Mouse (Mus musculus) limb, embryonic 14.5 days (tissue): Measurements from ENCODE around the gene Olfr1107. TPM values are rescaled to one million over a fixed set of nuclear protein-coding genes. Genes with fewer than 3 reads are reported as not detected.

ENCODE experiments used
- ATAC-seq: fragments of 200-750 bp; cut with Nextera tagmentation; 2 replicates; pipeline ENCODE4 v1.8.0; 2017; ENCODE audit warnings: low read depth, moderate number of reproducible peaks, moderate TSS enrichment; ENCODE audit not compliant: low FRiP score
- DNase-seq: peaks from one replicate; pipeline ENCODE4 v3.0.0-alpha.2; 2015; ENCODE audit warnings: low spot score
- H3K27ac ChIP-seq: fragments of 300-500 bp; sonication (generic); replicated peaks from 2 replicates; pipeline ENCODE4 v1.5.1; 2014; ENCODE audit warnings: low read depth, mild to moderate bottlenecking, low read length, moderate library complexity, mixed read lengths
- H3K27me3 ChIP-seq: fragments of 300-500 bp; sonication (generic); 2 replicates; pipeline ENCODE4 v1.6.1; 2014; ENCODE audit warnings: low read length, mixed read lengths; ENCODE audit not compliant: control insufficient read depth, insufficient read depth
- H3K36me3 ChIP-seq: fragments of 300-500 bp; sonication (generic); 2 replicates; pipeline ENCODE4 v1.6.1; 2014; ENCODE audit warnings: mild to moderate bottlenecking, low read length, moderate library complexity, mixed read lengths; ENCODE audit not compliant: control insufficient read depth, insufficient read depth
- H3K4me1 ChIP-seq: fragments of 300-500 bp; sonication (generic); 2 replicates; pipeline ENCODE4 v1.6.1; 2014; ENCODE audit warnings: antibody characterized with exemption, low read length, mixed read lengths; ENCODE audit not compliant: control insufficient read depth, insufficient read depth
- H3K4me2 ChIP-seq: fragments of 300-500 bp; sonication (generic); replicated peaks from 2 replicates; pipeline ENCODE4 v1.6.1; 2014; ENCODE audit warnings: low read depth, mild to moderate bottlenecking, low read length, moderate library complexity; ENCODE audit not compliant: severe bottlenecking
- H3K4me3 ChIP-seq: fragments of 300-500 bp; sonication (generic); replicated peaks from 2 replicates; pipeline ENCODE4 v1.5.1; 2014; ENCODE audit warnings: low read length
- H3K9ac ChIP-seq: fragments of 300-500 bp; sonication (generic); 2 replicates; pipeline ENCODE4 v1.6.1; 2014; ENCODE audit warnings: mild to moderate bottlenecking, low read depth, low read length, moderate library complexity; ENCODE audit not compliant: severe bottlenecking
- H3K9me3 ChIP-seq: fragments of 300-500 bp; sonication (generic); 2 replicates; pipeline ENCODE4 v1.6.1; 2016; ENCODE audit warnings: low read length; ENCODE audit not compliant: control insufficient read depth
- POLR2A ChIP-seq: fragments of 200-500 bp; IDR thresholded peaks from 2 replicates; pipeline ENCODE4 v1.8.0; 2012; ENCODE audit warnings: inconsistent platforms, mild to moderate bottlenecking, moderate library complexity, borderline replicate concordance; ENCODE audit not compliant: insufficient read depth, insufficient read length; ENCODE audit errors: extremely low read depth
- WGBS: fragments of 180-500 bp; shearing (Covaris S2); extraction: QIAGEN DNeasy Blood & Tissue Kit; methylation state at CpG from one replicate; pipeline ENCODE4 v1.1.7; 2014; 5-methylcytosine and 5-hydroxymethylcytosine counted together
- polyA plus RNA-seq, 2 experiments: library from polyadenylated mRNA; depleted of rRNA in 1 of 2; stranded (reverse) in 1 of 2; unstranded in 1 of 2; fragments of >200 nt; fragmentation: Nextera tagmentation in 1 of 2; extraction: Ambion mirVana in 1 of 2; gene quantifications; 2 replicates each; pipeline versions ENCODE4 v1.2.1 to v1.2.3; 2012 to 2014

The Olfr1107 gene
- polyA plus RNA-seq, 2 experiments: not detected

GRCm38 (mm10) chr2:87026980-87027379, 48.6 kb downstream of the Olfr1107 start, which contains the start of gene Olfr1104:
TSS of gene Olfr1104 (minus strand) at chr2:87027080.
- no peaks in the 10 kb centered on the region for H3K4me1 ChIP-seq
- no peaks in the 10 kb centered on the region for H3K36me3 ChIP-seq
- ATAC-seq (no peak), DNase-seq (no peak)
- no peak within 1 kb of the TSS for H3K27ac ChIP-seq
- H3K4me3 ChIP-seq: no peak within 1 kb of the TSS
- TF ChIP-seq POLR2A: no peak
- no peaks in the 10 kb centered on the region for H3K27me3 ChIP-seq
- 78% methylated on average over 1 of the region's 1 CpGs for WGBS
- H3K9me3 ChIP-seq: no peaks in the 10 kb centered on the region
- no peak within 1 kb of the TSS for H3K9ac ChIP-seq
- no peak within 1 kb of the TSS for H3K4me2 ChIP-seq

Other genes starting within 250 kb of the Olfr1107 start
- not detected in 2 replicates for gene Olfr1095, start 224.1 kb downstream of the Olfr1107 start, polyA plus RNA-seq (2012; rRNA removed)
- not detected in 2 replicates for gene Olfr1095, start 224.1 kb downstream of the Olfr1107 start, polyA plus RNA-seq (2014; fragmentation: Nextera tagmentation; extraction: Ambion mirVana)
- not detected in 2 replicates for gene Gm13723, start 201.0 kb downstream of the Olfr1107 start, polyA plus RNA-seq (2012; rRNA removed)
- gene Gm13723, start 201.0 kb downstream of the Olfr1107 start, polyA plus RNA-seq (2014; fragmentation: Nextera tagmentation; extraction: Ambion mirVana): not detected in 2 replicates
- gene Olfr1097, start 183.6 kb downstream of the Olfr1107 start, polyA plus RNA-seq (2012; rRNA removed): not detected in 2 replicates
- not detected in 2 replicates for gene Olfr1097, start 183.6 kb downstream of the Olfr1107 start, polyA plus RNA-seq (2014; fragmentation: Nextera tagmentation; extraction: Ambion mirVana)
- not detected in 2 replicates for gene Olfr1098, start 151.3 kb downstream of the Olfr1107 start, polyA plus RNA-seq (2012; rRNA removed)
- gene Olfr1098, start 151.3 kb downstream of the Olfr1107 start, polyA plus RNA-seq (2014; fragmentation: Nextera tagmentation; extraction: Ambion mirVana): not detected in 2 replicates
- not detected in 2 replicates for gene Olfr1099, start 115.1 kb downstream of the Olfr1107 start, polyA plus RNA-seq (2012; rRNA removed)
- gene Olfr1099, start 115.1 kb downstream of the Olfr1107 start, polyA plus RNA-seq (2014; fragmentation: Nextera tagmentation; extraction: Ambion mirVana): not detected in 2 replicates
- not detected in 2 replicates for gene Olfr1100, start 95.9 kb downstream of the Olfr1107 start, polyA plus RNA-seq (2012; rRNA removed)
- not detected in 2 replicates for gene Olfr1100, start 95.9 kb downstream of the Olfr1107 start, polyA plus RNA-seq (2014; fragmentation: Nextera tagmentation; extraction: Ambion mirVana)
- not detected in 2 replicates for gene Olfr1101, start 84.6 kb downstream of the Olfr1107 start, polyA plus RNA-seq (2012; rRNA removed)
- gene Olfr1101, start 84.6 kb downstream of the Olfr1107 start, polyA plus RNA-seq (2014; fragmentation: Nextera tagmentation; extraction: Ambion mirVana): not detected in 2 replicates
- gene Olfr1102, start 77.4 kb downstream of the Olfr1107 start, polyA plus RNA-seq (2012; rRNA removed): not detected in 2 replicates
- gene Olfr1102, start 77.4 kb downstream of the Olfr1107 start, polyA plus RNA-seq (2014; fragmentation: Nextera tagmentation; extraction: Ambion mirVana): not detected in 2 replicates
- not detected in 2 replicates for gene Olfr1104, start 48.7 kb downstream of the Olfr1107 start, polyA plus RNA-seq (2012; rRNA removed)
- gene Olfr1104, start 48.7 kb downstream of the Olfr1107 start, polyA plus RNA-seq (2014; fragmentation: Nextera tagmentation; extraction: Ambion mirVana): not detected in 2 replicates
- not detected in 2 replicates for gene Olfr1105, start 39.3 kb downstream of the Olfr1107 start, polyA plus RNA-seq (2012; rRNA removed)
- gene Olfr1105, start 39.3 kb downstream of the Olfr1107 start, polyA plus RNA-seq (2014; fragmentation: Nextera tagmentation; extraction: Ambion mirVana): not detected in 2 replicates
- gene Olfr1106, start 23.5 kb downstream of the Olfr1107 start, polyA plus RNA-seq (2012; rRNA removed): not detected in 2 replicates
- not detected in 2 replicates for gene Olfr1106, start 23.5 kb downstream of the Olfr1107 start, polyA plus RNA-seq (2014; fragmentation: Nextera tagmentation; extraction: Ambion mirVana)
- not detected in 2 replicates for gene Olfr1109, start 20.2 kb upstream of the Olfr1107 start, polyA plus RNA-seq (2012; rRNA removed)
- gene Olfr1109, start 20.2 kb upstream of the Olfr1107 start, polyA plus RNA-seq (2014; fragmentation: Nextera tagmentation; extraction: Ambion mirVana): not detected in 2 replicates
- not detected in 2 replicates for gene Olfr259, start 38.8 kb upstream of the Olfr1107 start, polyA plus RNA-seq (2012; rRNA removed)
- gene Olfr259, start 38.8 kb upstream of the Olfr1107 start, polyA plus RNA-seq (2014; fragmentation: Nextera tagmentation; extraction: Ambion mirVana): not detected in 2 replicates
- not detected in 2 replicates for gene Olfr1110, start 64.5 kb upstream of the Olfr1107 start, polyA plus RNA-seq (2012; rRNA removed)
- not detected in 2 replicates for gene Olfr1110, start 64.5 kb upstream of the Olfr1107 start, polyA plus RNA-seq (2014; fragmentation: Nextera tagmentation; extraction: Ambion mirVana)
- not detected in 2 replicates for gene Olfr1111, start 76.8 kb upstream of the Olfr1107 start, polyA plus RNA-seq (2012; rRNA removed)
- gene Olfr1111, start 76.8 kb upstream of the Olfr1107 start, polyA plus RNA-seq (2014; fragmentation: Nextera tagmentation; extraction: Ambion mirVana): not detected in 2 replicates
- gene Olfr1112, start 112.0 kb upstream of the Olfr1107 start, polyA plus RNA-seq (2012; rRNA removed): not detected in 2 replicates
- gene Olfr1112, start 112.0 kb upstream of the Olfr1107 start, polyA plus RNA-seq (2014; fragmentation: Nextera tagmentation; extraction: Ambion mirVana): not detected in 2 replicates
- gene Olfr1113, start 133.2 kb upstream of the Olfr1107 start, polyA plus RNA-seq (2012; rRNA removed): not detected in 2 replicates
- not detected in 2 replicates for gene Olfr1113, start 133.2 kb upstream of the Olfr1107 start, polyA plus RNA-seq (2014; fragmentation: Nextera tagmentation; extraction: Ambion mirVana)
- not detected in 2 replicates for gene Olfr1115, start 172.2 kb upstream of the Olfr1107 start, polyA plus RNA-seq (2012; rRNA removed)
- gene Olfr1115, start 172.2 kb upstream of the Olfr1107 start, polyA plus RNA-seq (2014; fragmentation: Nextera tagmentation; extraction: Ambion mirVana): not detected in 2 replicates
- gene Olfr1116, start 191.7 kb upstream of the Olfr1107 start, polyA plus RNA-seq (2012; rRNA removed): not detected in 2 replicates
- not detected in 2 replicates for gene Olfr1116, start 191.7 kb upstream of the Olfr1107 start, polyA plus RNA-seq (2014; fragmentation: Nextera tagmentation; extraction: Ambion mirVana)
- not detected in 2 replicates for gene Olfr1118, start 231.8 kb upstream of the Olfr1107 start, polyA plus RNA-seq (2012; rRNA removed)
- not detected in 2 replicates for gene Olfr1118, start 231.8 kb upstream of the Olfr1107 start, polyA plus RNA-seq (2014; fragmentation: Nextera tagmentation; extraction: Ambion mirVana)